Mouse (Mus musculus) retina, postnatal 7 days (tissue): ENCODE measurements around the gene Fut4.
"Not testable (repeated sequence)": the region's sequence is repeated elsewhere in the genome, so short reads cannot be mapped to it uniquely, and the experiment has no call there.

Experiments
- DNase-seq: peaks from one replicate; pipeline ENCODE4 v3.0.0-alpha.2; 2012; ENCODE audit warnings: low read depth, low spot score

Gene Fut4

GRCm38 (mm10) chr9:14726005-14726404 is 26.2 kb downstream of the Fut4 start:
- DNase-seq, result no peak

- DNase-seq, result no peak
These were observed 27.3 kb downstream of the Fut4 start for GRCm38 (mm10) chr9:14724755-14725420.

GRCm38 (mm10) chr9:14721610-14722009 is 30.6 kb downstream of the Fut4 start:
- no peak for DNase-seq

GRCm38 (mm10) chr9:14720384-14720783 is 31.8 kb downstream of the Fut4 start:
- no peak for DNase-seq

- DNase-seq, result no peak
These were observed 33.9 kb downstream of the Fut4 start for GRCm38 (mm10) chr9:14718332-14718691.

- no peak for DNase-seq
These were observed 34.4 kb downstream of the Fut4 start for GRCm38 (mm10) chr9:14717689-14718331.

GRCm38 (mm10) chr9:14715258-14715657 is 36.9 kb downstream of the Fut4 start:
- no peak for DNase-seq

GRCm38 (mm10) chr9:14710910-14711309 is 41.3 kb downstream of the Fut4 start:
- DNase-seq, result no peak

GRCm38 (mm10) chr9:14705321-14706162 is 46.7 kb downstream of the Fut4 start:
- no peak for DNase-seq

- not testable (repeated sequence) for DNase-seq
These were observed 51.4 kb downstream of the Fut4 start for GRCm38 (mm10) chr9:14700795-14701194.

- no peak for DNase-seq
These were observed 52.9 kb downstream of the Fut4 start for GRCm38 (mm10) chr9:14699288-14699640.

- peak; percentile 79 for DNase-seq
These were observed 53.5 kb downstream of the Fut4 start for GRCm38 (mm10) chr9:14698582-14699287.
